Mouse (Mus musculus): ENCODE measurements around the gene Osbpl8.

GRCm38 (mm10) chr10:111144371-111144959, 20.1 kb upstream of the Osbpl8 start:
- TF ChIP-seq CTCF (IDR thresholded peaks at IDR 0.05; ENCODE audit: low read depth, low read length) (no peak), POLR2A (IDR thresholded peaks at IDR 0.05; ENCODE audit: insufficient read depth, low read length) (no peak), EP300 (IDR thresholded peaks at IDR 0.05; ENCODE audit: insufficient read depth, low read depth, low read length) (peak; percentile 58; the same call in 1 of the 2 replicates)
